Mouse (Mus musculus) Patski (cell line): ENCODE measurements around the gene Cpm. TPM values are rescaled to one million over a fixed set of nuclear protein-coding genes. Genes with fewer than 3 reads are reported as not detected.

Source experiments
- ATAC-seq: fragments of 100-300 bp; one replicate; pipeline ENCODE4 v1.8.0; 2021
- CTCF ChIA-PET: fragments of 350-600 bp; sonication (Branson Sonifier 250); formaldehyde crosslinking; loops from one replicate; lab custom pipeline; 2022; ENCODE audit warnings: inconsistent platforms; lab: Charles Lee
- POLR2A ChIA-PET: fragments of 350-600 bp; sonication (Branson Sonifier 250); formaldehyde crosslinking; loops from one replicate; lab custom pipeline; 2022; ENCODE audit warnings: antibody characterized with exemption, inconsistent platforms; lab: Charles Lee
- DNase-seq: peaks from one replicate; pipeline ENCODE4 v3.0.0-alpha.2; 2011; ENCODE audit warnings: low read depth, low spot score
- H3K27me3 ChIP-seq: fragments of 371-371 bp; one replicate; pipeline ENCODE4 v1.5.1; 2021
- CTCF ChIP-seq: fragments of 100-300 bp; IDR thresholded peaks from one replicate; pipeline ENCODE4 v1.5.1; 2021
- in situ Hi-C: fragments of 300-500 bp; cut with MboI; formaldehyde crosslinking; loops from 3 replicates; pipeline ENCODE4 v1.11.1; 2018; ENCODE audit warnings: low pct_unique_long_range_greater_than_20kb, mixed read lengths
- polyA plus RNA-seq: library from polyadenylated mRNA; unstranded; gene quantifications from one replicate; pipeline ENCODE4 v1.2.3, GENCODE M21; 2021

The Cpm gene
- polyA plus RNA-seq, 1 experiment from 2014 or later = 1.4 TPM

DNA sequence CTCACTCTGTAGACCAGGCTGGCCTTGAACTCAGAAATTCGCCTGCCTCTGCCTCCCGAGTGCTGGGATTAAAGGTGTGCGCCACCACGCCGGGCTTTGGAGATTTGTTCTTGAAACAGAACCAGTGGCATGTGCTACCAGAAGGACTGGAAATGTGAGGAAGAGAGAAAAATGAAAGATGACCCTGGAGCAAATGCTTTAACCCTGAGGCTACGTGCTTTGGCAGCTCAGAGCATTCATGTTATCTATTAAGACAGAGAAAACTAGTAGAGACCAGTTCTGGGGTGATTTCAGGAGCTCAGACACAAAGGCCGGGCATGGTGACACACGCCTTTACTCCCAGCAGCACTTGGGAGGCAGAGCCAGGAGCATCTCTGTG, 9.9 kb downstream of the Cpm start:
- ATAC-seq = no peak
- no peak for DNase-seq
- in situ Hi-C loops = no loop called here
- TF ChIP-seq CTCF = no peak
- POLR2A ChIA-PET = no interaction called here
- H3K27me3 ChIP-seq = peaks cover 4% of the 10 kb centered on the region
- CTCF ChIA-PET = no interaction called here

GRCm38 (mm10) chr10:117639899-117640594, 10.7 kb downstream of the Cpm start:
- peaks cover 4% of the 10 kb centered on the region for H3K27me3 ChIP-seq
- TF ChIP-seq CTCF = no peak
- DNase-seq (no peak), ATAC-seq (no peak)
- ChIA-PET CTCF (interaction anchor here (1.0 kb wide), 1 partner anchor 10 kb away, joined by 4 read pairs; no protein-coding TSS in a partner anchor), POLR2A (no interaction called here)
- in situ Hi-C loops = no loop called here

DNA sequence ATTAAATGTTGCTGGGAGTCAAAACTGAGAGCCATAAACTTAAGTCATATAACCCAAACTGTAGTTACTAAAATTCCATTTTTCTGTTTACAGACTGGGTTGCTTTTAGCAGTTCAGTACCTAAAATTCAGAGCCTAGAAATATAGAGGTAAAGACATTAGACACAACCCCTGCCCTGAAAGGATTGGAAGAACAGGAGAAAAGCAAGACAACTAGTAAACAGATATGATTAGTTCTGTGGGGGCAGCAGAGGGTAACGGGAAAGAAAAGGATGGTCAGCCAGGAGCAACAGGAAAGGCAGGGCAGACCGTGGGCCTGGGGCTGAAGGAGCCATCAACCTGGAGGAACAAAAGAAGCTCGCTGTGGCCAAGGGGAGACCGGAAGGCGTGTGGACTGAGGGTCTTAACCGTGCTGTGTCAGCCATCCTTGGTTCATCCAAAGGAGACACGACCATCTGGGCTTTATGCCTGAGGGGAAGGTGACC, 11.3 kb downstream of the Cpm start:
- ChIA-PET POLR2A (no interaction called here), CTCF (interaction anchor here (1.0 kb wide), 1 partner anchor 10 kb away, joined by 4 read pairs; no protein-coding TSS in a partner anchor)
- no peak for TF ChIP-seq CTCF
- ATAC-seq = no peak
- in situ Hi-C loops = no loop called here
- DNase-seq = no peak
- peaks cover 4% of the 10 kb centered on the region for H3K27me3 ChIP-seq

DNA sequence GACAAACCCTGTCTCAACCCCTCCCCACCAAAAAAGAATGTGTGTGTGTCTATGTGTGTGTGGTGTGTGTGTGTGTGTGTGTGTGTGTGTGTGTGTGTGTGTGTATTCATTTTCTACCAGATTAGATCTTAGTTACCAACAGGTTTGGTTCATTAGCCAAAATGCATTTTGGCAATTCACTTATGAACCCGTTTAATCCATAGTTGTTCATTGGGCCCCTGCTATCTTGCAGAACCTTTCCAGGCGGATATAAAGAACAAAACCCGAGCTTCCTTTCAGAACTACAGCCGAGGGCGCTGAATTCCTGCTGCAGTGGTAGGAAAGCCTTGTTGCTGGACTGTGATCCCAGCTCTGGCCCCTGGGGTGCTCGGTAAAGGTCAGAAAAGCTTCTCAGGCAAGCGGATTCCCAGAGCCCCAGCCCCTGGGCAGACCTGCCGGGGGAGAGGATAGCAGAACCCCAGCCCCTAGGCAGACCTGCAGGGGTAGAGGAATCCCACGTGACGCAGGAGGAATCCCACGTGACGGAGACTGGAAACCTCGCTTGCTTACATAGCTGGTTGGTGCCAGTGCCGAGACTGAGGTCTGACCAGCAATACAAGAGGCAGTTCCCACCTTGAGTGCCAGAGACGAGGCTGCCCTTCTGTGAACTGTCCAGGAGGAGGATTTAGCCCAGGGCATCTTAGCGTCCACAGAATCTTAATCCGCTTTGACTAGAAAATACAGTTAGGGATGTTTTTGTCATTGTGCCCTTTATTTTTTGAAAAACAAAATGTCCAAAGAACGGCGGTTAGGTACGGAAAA, 12.3 kb downstream of the Cpm start:
- POLR2A ChIA-PET = no interaction called here
- H3K27me3 ChIP-seq = peaks cover 4% of the 10 kb centered on the region
- ATAC-seq = no peak
- no peak for DNase-seq
- no peak for TF ChIP-seq CTCF
- CTCF ChIA-PET = no interaction called here
- in situ Hi-C loops = no loop called here

DNA sequence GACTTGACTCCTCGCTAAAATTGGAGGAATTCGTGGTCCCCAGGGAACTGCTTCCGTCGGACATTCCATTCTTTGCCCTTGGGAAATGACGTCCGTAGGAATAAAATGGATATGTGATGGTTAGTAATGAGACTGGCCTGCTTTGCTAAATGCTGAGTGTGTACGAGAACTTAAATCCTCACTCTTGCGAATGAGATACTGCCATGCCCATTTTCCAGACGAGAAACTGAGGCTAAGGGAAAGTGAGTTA, 12.8 kb downstream of the Cpm start:
- TF ChIP-seq CTCF = no peak
- no peak for DNase-seq
- ChIA-PET CTCF (no interaction called here), POLR2A (no interaction called here)
- no peak for ATAC-seq
- in situ Hi-C loops = no loop called here
- H3K27me3 ChIP-seq = peaks cover 4% of the 10 kb centered on the region

- no peak for ATAC-seq
- H3K27me3 ChIP-seq = peaks cover 4% of the 10 kb centered on the region
- ChIA-PET POLR2A (no interaction called here), CTCF (interaction anchor here (0.7 kb wide), 1 partner anchor 398 kb away, joined by 3 read pairs; no protein-coding TSS in a partner anchor)
- TF ChIP-seq CTCF = no peak
- DNase-seq = no peak
- in situ Hi-C loops = no loop called here
Measured at GRCm38 (mm10) chr10:117642491-117643262, 13.4 kb downstream of the Cpm start.

- POLR2A ChIA-PET = no interaction called here
- ATAC-seq (no peak), DNase-seq (no peak)
- in situ Hi-C loops = no loop called here
- no peak for TF ChIP-seq CTCF
- peaks cover 4% of the 10 kb centered on the region for H3K27me3 ChIP-seq
- CTCF ChIA-PET = interaction anchor here (0.7 kb wide), 1 partner anchor 399 kb away, joined by 3 read pairs; no protein-coding TSS in a partner anchor
Measured at GRCm38 (mm10) chr10:117643302-117643701, 14.0 kb downstream of the Cpm start.

DNA sequence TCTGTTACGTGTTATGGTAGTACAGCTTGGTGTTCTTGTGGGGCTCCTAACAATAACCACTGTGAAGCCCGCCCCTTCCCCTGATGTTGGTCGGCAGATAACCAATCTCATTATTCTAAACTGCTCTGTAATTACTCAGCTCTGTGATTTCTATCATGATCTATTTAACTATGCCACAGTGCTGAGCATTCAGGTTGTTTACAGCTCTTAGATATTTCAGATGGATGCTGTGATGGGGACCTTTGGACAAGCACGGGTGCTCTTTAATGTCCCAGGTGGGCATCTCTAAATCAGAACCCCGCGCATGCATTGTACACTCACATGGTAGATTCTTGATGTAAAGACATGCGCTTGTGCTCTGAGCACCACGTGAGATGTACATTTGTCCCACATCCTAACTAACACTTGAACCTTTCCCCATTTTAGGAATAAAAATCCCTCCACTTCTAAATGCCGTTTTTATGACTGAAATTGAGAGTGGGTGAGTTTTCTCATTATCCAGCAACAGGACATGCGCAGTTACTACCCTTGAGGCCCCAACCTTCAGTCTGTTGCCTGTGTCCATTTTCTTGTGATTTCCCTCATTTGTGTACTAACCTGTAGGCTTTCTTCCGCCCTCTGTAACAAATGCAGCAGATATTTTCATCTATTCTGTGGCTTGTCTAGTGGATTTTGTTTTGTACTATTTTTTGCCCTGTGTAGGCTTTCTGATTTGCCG, 14.6 kb downstream of the Cpm start:
- peaks cover 4% of the 10 kb centered on the region for H3K27me3 ChIP-seq
- in situ Hi-C loops = no loop called here
- CTCF ChIA-PET = no interaction called here
- no peak for TF ChIP-seq CTCF
- no peak for ATAC-seq
- POLR2A ChIA-PET = no interaction called here
- no peak for DNase-seq

- in situ Hi-C loops = no loop called here
- no peak for ATAC-seq
- ChIA-PET POLR2A (no interaction called here), CTCF (no interaction called here)
- TF ChIP-seq CTCF = no peak
- DNase-seq = no peak
- H3K27me3 ChIP-seq = peaks cover 4% of the 10 kb centered on the region
Measured at GRCm38 (mm10) chr10:117644429-117644748, 15.1 kb downstream of the Cpm start.

DNA sequence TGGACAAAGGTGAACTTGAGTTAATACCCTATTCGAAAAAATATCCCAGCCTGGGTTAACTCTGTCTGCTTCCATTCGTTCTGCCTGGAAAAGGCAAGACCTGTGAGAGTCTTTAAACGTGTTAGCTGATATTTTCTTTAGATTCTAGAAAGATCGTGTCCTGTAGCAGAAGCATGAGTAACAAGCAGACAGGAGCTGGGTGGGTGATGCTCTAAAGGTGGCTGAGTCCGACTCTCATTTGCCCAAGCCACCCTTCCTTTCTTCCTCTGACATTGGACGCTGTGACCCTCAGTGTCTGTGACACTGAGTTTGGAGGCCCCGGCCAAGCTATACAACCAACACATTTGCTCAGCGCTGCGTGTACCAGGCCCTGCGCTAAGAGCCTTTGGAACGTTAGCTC, 15.5 kb downstream of the Cpm start:
- peaks cover 4% of the 10 kb centered on the region for H3K27me3 ChIP-seq
- CTCF ChIA-PET = no interaction called here
- POLR2A ChIA-PET = no interaction called here
- TF ChIP-seq CTCF = no peak
- in situ Hi-C loops = no loop called here
- ATAC-seq (no peak), DNase-seq (no peak)
